Mouse (Mus musculus): ENCODE measurements around the gene 1700001O22Rik.

DNA sequence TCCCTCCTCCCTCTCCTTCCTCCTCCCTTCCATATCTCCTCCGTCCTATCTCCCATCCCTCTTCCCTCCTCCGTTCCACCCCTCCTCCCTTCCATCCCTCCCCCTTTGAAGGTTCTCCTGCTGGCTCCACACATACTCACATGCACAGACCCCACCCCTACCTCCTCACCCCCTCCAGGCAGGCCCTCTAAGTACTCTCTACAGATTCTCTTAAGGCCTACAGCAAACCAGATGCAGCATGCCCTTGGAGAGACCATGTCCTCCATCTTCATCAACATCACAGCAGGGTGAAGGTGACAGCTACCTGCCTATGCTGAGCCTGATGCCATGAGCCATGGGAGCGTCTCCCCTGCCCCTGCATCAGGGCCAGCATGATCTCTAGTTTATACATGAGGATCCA lies 26.2 kb downstream of the 1700001O22Rik start:
- TF ChIP-seq POLR2A (IDR thresholded peaks at IDR 0.05; ENCODE audit: borderline replicate concordance, insufficient read depth, low read length) (no peak), CTCF (IDR thresholded peaks at IDR 0.05; ENCODE audit: borderline replicate concordance, insufficient read depth, low read depth, low read length) (no peak)
